Mouse (Mus musculus) myocyte (in vitro differentiated cells): Measurements from ENCODE around the gene Cdc25b. TPM values are rescaled to one million over a fixed set of nuclear protein-coding genes. Genes with fewer than 3 reads are reported as not detected.

Experiments
- H3K27me3 ChIP-seq: one replicate; pipeline ENCODE4 v1.6.1; 2011; ENCODE audit not compliant: control insufficient read depth, insufficient read depth, insufficient read length
- H3K36me3 ChIP-seq: one replicate; pipeline ENCODE4 v1.6.1; 2011; ENCODE audit not compliant: control insufficient read depth, insufficient read depth
- H3K4me2 ChIP-seq: one replicate; pipeline ENCODE4 v1.6.1; 2011; ENCODE audit warnings: low read depth, control low read depth
- H3K4me3 ChIP-seq: one replicate; pipeline ENCODE4 v1.5.1; 2011; ENCODE audit warnings: mild to moderate bottlenecking, control low read depth, moderate library complexity
- H3K79me2 ChIP-seq: one replicate; pipeline ENCODE4 v1.6.1; 2011; ENCODE audit not compliant: control insufficient read depth, insufficient read depth
- H3ac ChIP-seq: one replicate; pipeline ENCODE4 v1.6.1; 2011; ENCODE audit not compliant: control insufficient read depth, insufficient read length
- CEBPB ChIP-seq: IDR thresholded peaks from 2 replicates; pipeline ENCODE4 v1.6.1; 2011; ENCODE audit warnings: mild to moderate bottlenecking, moderate library complexity; ENCODE audit not compliant: poor library complexity, insufficient read depth, severe bottlenecking
- E2F4 ChIP-seq: IDR thresholded peaks from one replicate; pipeline ENCODE4 v1.6.1; 2011; ENCODE audit warnings: mild to moderate bottlenecking, control low read depth, moderate library complexity; ENCODE audit not compliant: insufficient read depth
- MAX ChIP-seq: IDR thresholded peaks from one replicate; pipeline ENCODE4 v1.6.1; 2011; ENCODE audit warnings: low read depth, mild to moderate bottlenecking, control low read depth
- MYOD1 ChIP-seq, 3 experiments: IDR thresholded peaks; one replicate each; pipeline ENCODE4 v1.6.1; 2011; ENCODE audit warnings: control low read depth in 2 of 3, low read depth in 2 of 3, mild to moderate bottlenecking in 2 of 3, moderate library complexity in 1 of 3; ENCODE audit not compliant: insufficient read length in 2 of 3, control insufficient read depth in 1 of 3
- MYOG ChIP-seq, 3 experiments: IDR thresholded peaks; one replicate each; pipeline ENCODE4 v1.6.1; 2011; ENCODE audit warnings: control low read depth in 2 of 3, low read depth in 2 of 3, mild to moderate bottlenecking in 2 of 3; ENCODE audit not compliant: insufficient read length in 2 of 3, control insufficient read depth in 1 of 3, insufficient read depth in 1 of 3
- POLR2A ChIP-seq: IDR thresholded peaks from one replicate; pipeline ENCODE4 v1.6.1; 2011; ENCODE audit warnings: low read depth, mild to moderate bottlenecking, control low read depth, moderate library complexity; ENCODE audit not compliant: insufficient read length
- POLR2AphosphoS2 ChIP-seq: IDR thresholded peaks from one replicate; pipeline ENCODE4 v1.6.1; 2011; ENCODE audit warnings: low read depth, control low read depth; ENCODE audit not compliant: insufficient read length
- REST ChIP-seq: IDR thresholded peaks from one replicate; pipeline ENCODE4 v1.6.1; 2011; ENCODE audit warnings: mild to moderate bottlenecking, control low read depth, moderate library complexity; ENCODE audit not compliant: insufficient read depth, insufficient read length
- SRF ChIP-seq: IDR thresholded peaks from one replicate; pipeline ENCODE4 v1.6.1; 2011; ENCODE audit warnings: low read depth; ENCODE audit not compliant: control insufficient read depth, insufficient read length
- TCF12 ChIP-seq: IDR thresholded peaks from one replicate; pipeline ENCODE4 v1.6.1; 2011; ENCODE audit warnings: mild to moderate bottlenecking, control low read depth; ENCODE audit not compliant: poor library complexity, insufficient read depth, severe bottlenecking
- TCF3 ChIP-seq: IDR thresholded peaks from one replicate; pipeline ENCODE4 v1.6.1; 2011; ENCODE audit warnings: low read depth, control low read depth; ENCODE audit not compliant: insufficient read length
- USF1 ChIP-seq: IDR thresholded peaks from one replicate; pipeline ENCODE4 v1.6.1; 2011; ENCODE audit warnings: low read depth, mild to moderate bottlenecking, control low read depth, moderate library complexity
- polyA plus RNA-seq: library from polyadenylated mRNA; unstranded; fragments of >200 nt; fragmentation: generic; extraction: Trizol; gene quantifications from one replicate; pipeline ENCODE4 v1.2.1, GENCODE M21; 2012; ENCODE audit warnings: missing spikeins

Cdc25b gene
- polyA plus RNA-seq, 1 experiment = 58.4 TPM

- Histone ChIP-seq H3K36me3 (no peaks in the 10 kb centered on the region), H3K4me3 (no peak overlapping the region), H3K27me3 (no peaks in the 10 kb centered on the region), H3ac (no peak overlapping the region), H3K4me2 (no peak overlapping the region), H3K79me2 (no peaks in the 10 kb centered on the region)
- TF ChIP-seq TCF12 (no peak), POLR2A (no peak), CEBPB (no peak), E2F4 (no peak), TCF3 (no peak), MYOD1 (IDR thresholded peaks at IDR 0.05; ENCODE audit: control insufficient read depth in 1 of 3, insufficient read length in 2 of 3, low read depth in 2 of 3) (no peak), POLR2AphosphoS2 (no peak), SRF (no peak), MYOG (IDR thresholded peaks at IDR 0.05; ENCODE audit: control insufficient read depth in 1 of 3, insufficient read depth in 1 of 3, insufficient read length in 2 of 3, low read depth in 2 of 3) (no peak), MAX (no peak), REST (no peak), USF1 (no peak)
Measured at GRCm38 (mm10) chr2:131168914-131169313, 17.8 kb upstream of the Cdc25b start.

GRCm38 (mm10) chr2:131170936-131171335 lies 15.8 kb upstream of the Cdc25b start:
- Histone ChIP-seq H3K27me3 (no peaks in the 10 kb centered on the region), H3K36me3 (no peaks in the 10 kb centered on the region), H3K79me2 (no peaks in the 10 kb centered on the region), H3ac (no peak overlapping the region), H3K4me2 (no peak overlapping the region), H3K4me3 (no peak overlapping the region)
- TF ChIP-seq TCF3 (no peak), TCF12 (no peak), MYOG (IDR thresholded peaks at IDR 0.05; ENCODE audit: control insufficient read depth in 1 of 3, insufficient read depth in 1 of 3, insufficient read length in 2 of 3, low read depth in 2 of 3) (no peak), MAX (no peak), CEBPB (no peak), E2F4 (no peak), SRF (no peak), POLR2AphosphoS2 (no peak), REST (no peak), MYOD1 (IDR thresholded peaks at IDR 0.05; ENCODE audit: control insufficient read depth in 1 of 3, insufficient read length in 2 of 3, low read depth in 2 of 3) (no peak), USF1 (no peak), POLR2A (no peak)

DNA sequence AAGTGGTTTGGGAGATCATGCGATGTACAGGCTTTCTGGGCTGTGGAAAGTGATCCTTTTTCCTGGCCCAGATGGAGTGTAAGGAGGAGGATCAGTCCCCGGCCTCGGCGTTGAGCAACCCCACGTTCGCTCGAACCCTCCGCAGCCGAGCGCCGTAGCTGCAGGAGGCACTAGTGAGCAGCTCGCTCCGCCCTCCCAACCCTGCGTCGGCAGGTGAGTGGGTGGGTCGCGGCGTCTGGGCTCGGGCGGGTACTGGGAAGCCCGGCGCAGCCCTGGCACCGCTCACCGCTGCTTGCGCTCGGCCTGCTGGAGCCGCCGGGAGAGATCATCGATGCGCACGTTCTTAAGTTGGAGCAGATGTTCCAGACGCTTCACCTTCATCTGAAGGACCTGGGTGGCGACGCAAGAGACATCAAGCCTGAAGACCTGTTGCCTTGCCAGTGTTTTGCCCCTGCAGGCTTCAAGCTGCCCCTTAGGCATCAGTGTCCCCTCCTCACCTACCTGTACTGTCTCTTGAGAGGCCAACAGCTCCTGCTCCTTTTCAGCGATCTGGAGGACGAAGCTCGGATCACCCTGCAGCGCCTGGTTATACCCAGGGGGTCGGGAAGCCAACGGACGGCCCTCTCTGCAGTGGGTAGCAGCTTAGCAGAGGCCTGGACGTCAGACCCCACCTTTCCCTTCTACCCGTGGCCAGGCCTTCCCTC lies 15.2 kb upstream of the Cdc25b start:
- Histone ChIP-seq H3K4me3 (no peak overlapping the region), H3K36me3 (no peaks in the 10 kb centered on the region), H3K79me2 (peaks cover under 1% of the 10 kb centered on the region), H3ac (no peak overlapping the region), H3K4me2 (no peak overlapping the region), H3K27me3 (no peaks in the 10 kb centered on the region)
- TF ChIP-seq REST (no peak), MAX (no peak), SRF (no peak), USF1 (no peak), TCF12 (no peak), E2F4 (no peak), MYOG (IDR thresholded peaks at IDR 0.05; ENCODE audit: control insufficient read depth in 1 of 3, insufficient read depth in 1 of 3, insufficient read length in 2 of 3, low read depth in 2 of 3) (no peak), POLR2A (no peak), CEBPB (no peak), POLR2AphosphoS2 (no peak), MYOD1 (IDR thresholded peaks at IDR 0.05; ENCODE audit: control insufficient read depth in 1 of 3, insufficient read length in 2 of 3, low read depth in 2 of 3) (no peak)

GRCm38 (mm10) chr2:131172322-131172721 lies 14.4 kb upstream of the Cdc25b start:
- H3K27me3 ChIP-seq = no peaks in the 10 kb centered on the region
- no peak overlapping the region for H3ac ChIP-seq
- H3K36me3 ChIP-seq = no peaks in the 10 kb centered on the region
- H3K4me3 ChIP-seq = no peak overlapping the region
- H3K4me2 ChIP-seq = no peak overlapping the region
- TF ChIP-seq CEBPB (no peak), SRF (no peak), USF1 (no peak), MYOG (IDR thresholded peaks at IDR 0.05; ENCODE audit: control insufficient read depth in 1 of 3, insufficient read depth in 1 of 3, insufficient read length in 2 of 3, low read depth in 2 of 3) (no peak), MYOD1 (IDR thresholded peaks at IDR 0.05; ENCODE audit: control insufficient read depth in 1 of 3, insufficient read length in 2 of 3, low read depth in 2 of 3) (no peak), TCF3 (no peak), E2F4 (no peak), POLR2A (no peak), REST (no peak), POLR2AphosphoS2 (no peak), MAX (no peak), TCF12 (no peak)
- peaks cover 8% of the 10 kb centered on the region for H3K79me2 ChIP-seq
